Mouse (Mus musculus): ENCODE data around the gene Ucn3. TPM values are rescaled to one million over a fixed set of nuclear protein-coding genes. Genes with fewer than 3 reads are reported as not detected.

Ucn3 gene
- total RNA-seq, 2 experiments from 2014 or later: not detected

DNA sequence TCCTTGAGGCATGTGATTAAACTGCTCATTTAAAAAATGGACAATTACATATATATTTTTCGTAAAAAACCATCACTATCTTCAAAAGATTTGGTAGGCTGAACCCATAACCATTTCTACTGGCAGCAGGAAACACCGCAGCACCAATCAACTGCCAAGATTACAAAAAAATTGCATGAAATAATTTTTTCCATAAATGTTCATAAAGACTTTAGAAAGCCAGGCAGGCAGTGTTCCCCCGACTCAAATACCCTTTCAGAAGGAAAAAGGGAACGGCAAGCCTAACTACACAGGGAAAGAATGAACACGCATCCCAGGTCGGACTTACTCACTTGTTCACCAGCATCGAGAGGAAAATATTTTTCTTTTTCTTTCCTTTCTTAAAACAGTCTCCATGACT, 52.5 kb downstream of the Ucn3 start:
- DNase-seq: no peak

- DNase-seq: no peak
Observed at GRCm38 (mm10) chr13:3891479-3892087, 53.6 kb downstream of the Ucn3 start.

Small RNA genes lying within 50 kb of the gene (microRNA-seq; reads per million reads assigned to microRNA genes)
- not detected for gene Gm22460

Other genes starting within 250 kb of the Ucn3 start
- not detected for gene Calml3, start 141.0 kb downstream of the Ucn3 start, total RNA-seq (2021)
- gene Calm4, start 107.6 kb downstream of the Ucn3 start, total RNA-seq (2021): not detected
- gene Calm5, start 91.2 kb downstream of the Ucn3 start, total RNA-seq (2021): not detected
- 10 to 100 TPM; 56.1 to 98.2 TPM for gene Net1, start 27.1 kb downstream of the Ucn3 start, total RNA-seq (2021)
- not detected for gene Tubal3, start 27.1 kb downstream of the Ucn3 start, total RNA-seq (2021)
- 10 to 100 TPM; 18.1 to 35.3 TPM for gene Akr1c14, start 103.7 kb upstream of the Ucn3 start, total RNA-seq (2021)
- gene Akr1c18, start 205.3 kb upstream of the Ucn3 start, total RNA-seq (2021): 100 to 1,000 TPM; 382 to 409 TPM
- gene Akr1c13, start 245.8 kb upstream of the Ucn3 start, total RNA-seq (2021): 10 to 100 TPM; 25.0 to 25.8 TPM